Mouse (Mus musculus): ENCODE measurements around the gene Ppp3ca.

GRCm38 (mm10) chr3:136771700-136772099 lies 101.8 kb downstream of the Ppp3ca start:
- TF ChIP-seq MAZ (IDR thresholded peaks at IDR 0.05; ENCODE audit: low read depth, low read length) (no peak), RAD21 (IDR thresholded peaks at IDR 0.05; ENCODE audit: low read depth, low read length) (no peak), POLR2A (IDR thresholded peaks at IDR 0.05; ENCODE audit: low read depth, low read length) (no peak), HCFC1 (IDR thresholded peaks at IDR 0.05; ENCODE audit: low read depth, low read length) (no peak), CTCF (conservative IDR thresholded peaks at IDR 0.05 in 1 of 2, IDR thresholded peaks at IDR 0.05 in 1 of 2; ENCODE audit: low read depth in 2 of 2, low read length in 2 of 2) (no peak), E2F4 (IDR thresholded peaks at IDR 0.05; ENCODE audit: insufficient replicate concordance, low read depth, low read length) (no peak), RCOR1 (conservative IDR thresholded peaks at IDR 0.05; ENCODE audit: low read depth, low read length) (no peak), ZNF384 (IDR thresholded peaks at IDR 0.05; ENCODE audit: low read depth, low read length) (no peak), ZC3H11A (IDR thresholded peaks at IDR 0.05; ENCODE audit: low read depth, low read length) (no peak), ELF1 (IDR thresholded peaks at IDR 0.05; ENCODE audit: low read depth, low read length) (no peak), NELFE (IDR thresholded peaks at IDR 0.05; ENCODE audit: low read depth, low read length) (no peak), USF1 (IDR thresholded peaks at IDR 0.05; ENCODE audit: low read depth, low read length) (no peak)

All from CH12.LX (cell line).